Mouse (Mus musculus) layer of hippocampus, adult 9-11 months (tissue): ENCODE measurements around the gene Itpr1.
A peak's percentile ranks its signal among the peaks of the same experiment; 100 is the strongest.

ENCODE experiments used
- DNase-seq: peaks from one replicate; pipeline ENCODE4 v3.0.0; 2022

The Itpr1 gene

DNA sequence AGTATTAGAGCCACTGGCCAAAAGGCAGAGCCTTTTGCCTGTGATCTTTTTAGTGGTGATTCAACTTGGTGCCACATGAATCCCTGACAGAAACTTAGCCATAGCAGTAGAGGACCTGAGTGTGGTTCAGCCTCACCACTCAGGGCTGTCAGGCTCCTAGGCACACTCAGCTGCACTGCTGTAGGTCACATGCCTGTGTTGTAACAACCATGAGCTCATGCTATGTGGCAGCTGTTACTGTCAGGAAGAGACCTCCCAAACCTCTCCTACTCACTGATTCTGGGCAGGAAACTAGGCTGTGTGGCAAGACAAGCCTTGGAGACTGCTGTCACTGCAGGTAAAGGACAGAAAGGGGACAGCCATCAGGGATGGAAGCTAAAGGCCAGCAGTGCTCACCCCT is 315.1 kb downstream of the Itpr1 start:
- DNase-seq, result peak; percentile 69

GRCm38 (mm10) chr6:108529150-108529549 is 316.3 kb downstream of the Itpr1 start:
- DNase-seq, result no peak

DNA sequence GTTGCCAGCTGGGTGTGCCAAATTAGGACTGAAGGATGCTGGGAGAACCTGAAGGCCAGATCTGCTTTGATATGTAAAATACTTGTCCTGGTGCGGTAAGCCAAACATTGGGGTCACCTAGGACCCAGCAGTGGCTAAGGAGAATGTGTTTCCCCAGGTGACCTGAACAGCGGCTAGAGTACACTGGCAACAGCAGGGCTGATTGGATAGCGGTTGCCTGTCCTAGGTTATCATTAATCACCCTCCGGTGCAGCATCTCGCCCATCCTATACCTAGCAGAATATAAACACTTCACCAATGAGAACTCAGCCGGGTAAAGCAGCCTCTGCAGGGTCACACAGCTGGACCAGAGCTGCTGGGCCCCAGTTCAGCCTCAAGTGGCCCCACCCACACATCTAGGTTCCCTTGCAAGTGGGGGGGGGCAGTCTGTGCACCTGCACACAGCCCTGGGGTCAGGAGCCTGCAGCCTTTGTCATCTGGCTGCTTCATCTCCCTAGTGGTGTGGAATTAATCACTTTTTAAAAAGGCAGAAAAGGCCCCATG is 318.0 kb downstream of the Itpr1 start:
- DNase-seq, result no peak

- peak; percentile 69 for DNase-seq
Observed at GRCm38 (mm10) chr6:108531324-108532311, 318.7 kb downstream of the Itpr1 start.

DNA sequence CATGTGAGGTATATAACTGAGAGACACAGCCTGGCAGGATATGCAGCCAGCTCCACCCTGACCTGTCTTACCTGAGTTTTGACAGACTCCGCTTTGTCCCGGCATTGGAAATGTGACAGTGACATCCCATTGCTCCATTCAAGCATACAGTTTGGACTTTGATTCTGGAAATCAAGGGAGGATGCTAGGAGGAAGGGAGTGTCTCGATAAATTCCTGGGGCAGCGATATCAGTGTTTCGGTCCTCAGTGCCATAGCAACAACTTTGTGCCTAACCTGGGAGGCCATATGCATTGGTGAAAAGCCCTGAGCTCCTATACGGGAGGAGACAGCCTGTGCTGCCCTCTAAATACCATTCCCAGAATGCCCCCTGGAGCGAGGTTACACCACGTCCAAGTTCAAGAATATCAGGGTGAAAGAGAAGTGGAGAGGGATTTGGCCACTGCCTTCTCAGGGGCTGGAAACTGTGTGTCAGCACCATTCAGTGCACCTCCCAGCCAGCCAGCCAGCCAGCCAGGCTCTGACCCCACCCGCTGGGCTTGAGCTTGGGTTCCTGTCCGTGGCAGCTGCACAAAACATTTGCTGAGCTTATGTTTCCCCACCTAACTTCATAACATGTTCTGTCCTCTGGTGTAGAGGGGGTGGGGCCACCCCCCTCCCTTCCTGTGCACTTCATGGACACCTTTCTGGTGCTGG is 319.7 kb downstream of the Itpr1 start:
- no peak for DNase-seq

GRCm38 (mm10) chr6:108534139-108534538 is 321.2 kb downstream of the Itpr1 start:
- no peak for DNase-seq

DNA sequence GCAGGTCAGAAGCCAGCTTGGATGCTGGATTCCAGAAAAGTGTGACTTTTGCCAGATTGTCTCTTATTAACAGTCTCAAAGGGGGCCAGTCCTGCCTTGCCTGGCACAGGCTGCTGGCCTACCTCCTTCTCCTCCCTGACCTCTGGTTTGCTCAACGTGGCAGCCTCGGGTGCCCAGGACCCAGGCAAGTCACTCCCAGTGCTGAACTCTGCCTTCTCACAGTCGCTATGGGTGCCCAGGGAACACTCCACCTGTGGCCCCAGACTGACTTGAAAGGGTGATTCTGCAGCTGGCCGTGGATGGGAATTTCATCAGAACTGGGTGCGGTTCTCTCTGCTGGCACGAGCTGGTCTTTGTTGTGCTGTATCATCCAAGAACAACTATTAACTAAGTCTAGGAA is 321.7 kb downstream of the Itpr1 start:
- no peak for DNase-seq

GRCm38 (mm10) chr6:108535309-108535708 is 322.4 kb downstream of the Itpr1 start:
- DNase-seq, result no peak

DNA sequence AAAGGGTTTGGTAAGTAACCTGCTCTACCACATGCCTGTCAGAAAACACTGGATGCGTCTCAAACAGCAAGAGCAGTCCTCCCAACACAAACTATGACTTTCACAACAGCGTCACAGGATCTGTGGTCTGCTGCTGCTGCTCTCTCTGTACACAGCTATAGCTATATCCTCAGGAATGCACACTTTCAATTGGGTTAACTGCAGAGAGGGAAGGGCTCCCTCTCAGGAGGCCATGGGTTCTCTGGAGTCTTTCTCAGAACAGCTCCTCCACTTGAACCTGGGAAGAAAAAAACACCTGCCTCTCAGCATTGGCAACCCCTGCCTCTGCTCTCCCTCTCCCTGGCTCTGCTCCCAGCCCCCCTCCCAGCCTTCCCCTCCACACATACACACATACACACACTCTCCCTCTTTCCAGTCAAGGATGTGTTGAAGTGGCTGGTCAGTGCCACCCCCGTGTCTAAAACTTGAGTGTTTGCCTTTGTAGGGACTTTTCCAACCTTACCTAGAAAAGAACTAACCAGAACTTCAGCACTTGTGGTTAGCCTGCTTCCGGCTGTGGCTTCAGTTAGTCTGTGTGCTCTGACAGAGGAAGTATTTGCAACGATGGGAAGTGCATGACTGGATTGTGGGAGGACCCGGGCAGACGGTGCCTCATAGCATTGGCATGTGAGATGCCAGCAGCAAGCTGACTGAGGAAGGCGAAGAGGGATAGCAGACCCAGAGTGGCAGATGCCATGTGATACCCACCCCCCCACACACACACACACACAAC is 323.8 kb downstream of the Itpr1 start:
- peak; percentile 83 for DNase-seq

DNA sequence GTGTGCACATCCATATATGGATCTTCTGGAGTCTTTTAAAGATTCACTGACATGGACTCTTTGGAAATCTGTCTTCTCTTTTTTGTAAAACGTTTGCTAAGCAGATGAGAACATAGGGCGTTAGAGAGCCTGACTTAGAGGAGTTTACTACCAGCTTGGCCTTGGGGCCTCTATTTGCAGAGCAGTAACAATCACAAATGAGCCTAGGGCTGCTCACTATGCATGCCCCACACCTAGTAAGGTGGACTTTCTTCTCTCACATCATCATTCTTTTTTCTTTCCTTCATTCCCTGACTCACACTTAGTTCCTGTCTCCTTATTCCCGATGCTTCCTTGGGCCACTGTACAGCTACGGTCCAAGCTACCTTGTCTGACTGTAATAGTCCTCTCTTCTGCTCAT is 325.5 kb downstream of the Itpr1 start:
- DNase-seq, result no peak

DNA sequence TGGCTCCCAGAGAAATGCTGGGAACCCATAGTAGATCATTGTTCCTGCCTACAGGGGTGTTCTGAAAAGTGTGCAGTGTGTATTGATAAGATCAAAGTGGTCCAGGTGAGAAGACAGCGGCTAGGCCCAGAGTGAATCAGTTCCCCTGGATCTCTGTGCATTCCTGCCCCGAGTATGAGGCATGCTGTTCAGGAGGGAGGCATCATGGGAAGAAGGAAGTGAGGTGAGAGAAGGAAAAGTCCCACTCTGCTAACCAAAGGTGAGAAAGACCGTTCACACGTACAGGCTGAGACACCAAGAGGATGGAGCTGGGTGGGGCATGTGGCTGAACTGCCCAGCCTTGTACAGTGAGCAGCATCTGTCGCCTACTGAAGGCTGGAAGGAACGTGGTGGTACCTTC is 327.5 kb downstream of the Itpr1 start:
- DNase-seq, result no peak

DNA sequence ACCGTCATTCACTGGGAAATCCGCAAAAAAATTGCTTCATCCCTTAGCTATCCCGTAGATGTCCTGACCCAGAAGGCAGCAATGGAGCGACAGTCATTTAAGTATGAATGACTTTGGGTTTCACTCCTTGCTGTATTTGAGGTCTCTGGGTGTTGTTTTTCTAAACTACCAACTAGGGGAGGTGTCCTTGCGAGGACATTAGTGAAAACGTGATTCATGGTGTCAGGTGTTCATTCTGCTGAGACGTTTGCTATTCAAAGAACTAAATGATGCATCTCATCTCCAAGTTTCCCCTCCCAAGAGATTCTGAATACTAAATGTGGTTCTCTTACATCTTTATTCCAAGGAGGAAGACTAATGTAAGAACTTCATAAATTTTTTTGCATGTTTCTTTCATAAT is 332.0 kb downstream of the Itpr1 start:
- DNase-seq, result no peak

GRCm38 (mm10) chr6:108545464-108545863 is 332.6 kb downstream of the Itpr1 start:
- no peak for DNase-seq

- DNase-seq, result no peak
Observed at GRCm38 (mm10) chr6:108548413-108548812, 335.5 kb downstream of the Itpr1 start.

- DNase-seq, result no peak
Observed at GRCm38 (mm10) chr6:108549495-108549935, 336.6 kb downstream of the Itpr1 start.

- DNase-seq, result no peak
Observed at GRCm38 (mm10) chr6:108551725-108552620, 339.1 kb downstream of the Itpr1 start.

- no peak for DNase-seq
Observed at GRCm38 (mm10) chr6:108553013-108553412, 340.1 kb downstream of the Itpr1 start.

DNA sequence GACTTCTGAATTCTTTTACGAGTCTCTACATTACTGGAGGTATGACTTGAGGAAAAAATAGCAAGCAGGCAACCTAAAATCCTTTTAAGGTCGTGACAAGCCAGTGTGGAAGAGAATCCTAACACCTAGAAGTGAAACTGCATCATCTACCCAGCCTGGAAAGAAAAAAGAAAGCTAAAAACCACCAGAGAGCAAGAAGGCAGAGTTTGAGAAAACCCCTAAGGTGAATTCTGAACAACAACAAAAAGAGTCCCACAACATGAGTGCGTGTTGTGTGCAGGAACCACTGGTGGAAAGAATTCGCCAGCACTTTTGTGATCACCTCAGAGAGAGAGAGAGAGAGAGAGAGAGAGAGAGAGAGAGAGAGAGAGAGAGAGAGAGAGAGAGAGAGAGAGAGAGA is 340.6 kb downstream of the Itpr1 start:
- DNase-seq, result no peak

DNA sequence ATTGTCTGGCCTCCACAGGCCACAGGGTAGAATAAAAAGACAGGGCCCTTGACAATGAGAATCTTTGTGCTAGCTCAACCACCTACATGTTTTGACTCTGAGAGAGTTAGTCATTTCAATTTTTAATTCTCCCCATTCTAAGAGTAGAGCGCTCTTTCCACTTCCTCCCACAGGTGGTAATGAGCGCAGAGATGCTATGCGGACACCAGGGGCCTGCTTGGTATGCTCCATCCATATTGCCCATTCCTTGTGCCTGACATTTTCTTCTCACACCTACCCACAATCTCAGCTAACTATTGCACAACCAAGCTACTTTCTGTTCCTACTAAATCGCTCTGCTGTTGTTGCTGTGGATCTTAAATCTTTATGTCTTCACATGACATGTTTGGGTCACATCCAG is 341.5 kb downstream of the Itpr1 start:
- DNase-seq, result no peak

DNA sequence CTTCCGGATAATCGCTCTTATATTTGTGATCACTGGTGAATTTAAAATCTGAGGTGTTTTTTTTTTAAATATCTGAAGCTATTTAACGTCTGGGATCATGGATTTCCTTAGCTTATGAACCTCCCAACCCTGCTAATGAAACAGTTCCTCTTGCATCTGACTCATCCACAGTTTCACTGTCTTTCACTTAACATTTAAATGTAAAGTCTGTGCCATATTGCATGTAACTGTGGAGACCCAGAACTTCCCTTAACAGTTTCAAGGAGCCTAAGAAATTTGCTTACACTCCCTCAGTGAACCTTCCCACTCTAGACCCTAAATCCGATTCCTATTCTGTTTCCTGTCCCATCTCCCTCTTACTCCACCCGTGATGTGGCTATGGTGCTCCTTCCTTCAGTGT is 342.0 kb downstream of the Itpr1 start:
- DNase-seq, result no peak

DNA sequence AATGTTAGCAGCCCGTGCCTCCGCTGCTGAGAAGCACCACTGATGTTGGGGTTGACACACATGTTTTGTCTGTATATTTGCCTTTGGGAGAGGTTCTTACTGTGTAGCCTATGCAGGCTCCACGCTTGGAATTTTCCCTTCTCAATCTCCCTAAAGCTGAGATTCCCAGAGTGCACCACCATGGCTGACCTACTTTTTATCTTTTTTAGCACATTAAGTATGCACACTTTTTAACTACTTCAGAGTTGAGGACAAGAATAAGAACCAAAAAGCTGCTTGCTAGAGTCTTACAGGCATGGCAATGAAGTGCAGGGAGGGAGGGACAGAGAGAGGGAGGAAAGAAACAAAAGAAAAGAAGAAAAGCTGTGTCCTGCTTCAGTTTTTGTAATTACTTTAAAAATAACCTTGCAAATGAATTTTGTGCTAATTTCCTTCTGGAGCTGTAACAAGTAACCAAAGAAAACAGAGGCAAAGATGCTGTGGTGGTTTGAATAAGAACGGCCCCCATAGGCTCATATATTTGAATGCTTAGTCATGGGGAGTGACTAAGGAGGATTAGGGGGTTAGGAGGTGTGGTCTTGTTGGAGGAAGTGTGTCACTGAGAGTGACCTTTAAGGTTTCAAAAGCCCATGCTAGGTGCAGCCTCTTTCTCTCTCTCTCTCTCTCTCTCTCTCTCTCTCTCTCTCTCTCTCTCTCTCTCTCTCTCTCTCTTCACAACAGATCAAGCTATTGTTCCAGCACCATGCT is 344.9 kb downstream of the Itpr1 start:
- DNase-seq, result no peak
